Mouse (Mus musculus) cortical plate, adult 2 months (tissue): ENCODE results near the gene Nudt15.

Source experiments
- CTCF ChIP-seq: fragments of 200-500 bp; IDR thresholded peaks from 2 replicates; pipeline ENCODE4 v1.5.1; 2011; ENCODE audit warnings: mild to moderate bottlenecking, control low read depth, low read length; ENCODE audit not compliant: insufficient read depth; ENCODE audit errors: extremely low read depth
- POLR2A ChIP-seq: fragments of 200-500 bp; IDR thresholded peaks from 2 replicates; pipeline ENCODE4 v1.6.1; 2011; ENCODE audit warnings: mild to moderate bottlenecking, low read length, control low read depth; ENCODE audit not compliant: insufficient read depth; ENCODE audit errors: extremely low read depth

DNA sequence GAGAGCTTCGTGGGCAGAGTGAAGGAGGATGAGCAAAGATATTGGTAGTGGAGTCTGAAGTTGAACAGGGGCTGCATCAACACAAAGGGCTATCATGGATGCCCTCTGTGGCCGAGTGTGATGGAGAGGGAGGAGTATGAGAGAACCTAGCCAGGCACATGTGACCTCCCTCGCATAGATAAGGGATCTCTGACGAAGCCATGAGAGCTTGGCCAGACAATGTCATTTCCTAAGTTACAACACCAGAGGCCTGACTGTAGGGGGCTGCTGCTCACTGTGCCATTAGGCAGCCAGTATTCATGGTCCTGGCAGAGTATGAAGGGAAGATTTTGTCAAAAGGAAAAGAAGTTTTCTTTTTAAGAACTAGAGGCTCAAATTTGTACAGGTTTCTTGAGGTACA lies 1.0 kb downstream of the Nudt15 start:
- TF ChIP-seq POLR2A (no peak), CTCF (no peak)
